Comparison of ENCODE assay signal across 8 mouse cellular contexts in the genomic region with DNA sequence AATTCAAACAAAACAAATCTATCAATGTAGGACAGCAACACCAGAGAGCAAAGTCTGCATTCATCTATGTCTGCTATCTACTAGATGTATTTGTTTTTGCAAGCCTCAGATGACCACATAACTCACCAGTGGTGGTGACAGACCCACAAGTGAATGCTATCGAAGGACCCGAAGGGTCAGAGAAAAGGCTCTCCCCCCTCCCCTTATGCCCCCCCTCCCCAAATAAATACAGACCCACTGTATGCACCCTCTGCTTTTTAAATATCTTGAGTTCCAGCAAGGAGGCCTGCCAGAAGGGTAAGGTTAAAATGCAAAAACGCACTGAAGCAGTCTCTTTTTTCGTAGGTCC. TPM values are rescaled to one million over a fixed set of nuclear protein-coding genes. Genes with fewer than 3 reads are reported as not detected.
DNase-seq lines count a peak whose midpoint lies in the region; ATAC-seq and TF ChIP-seq lines count a peak whose summit lies in the region.

No protein-coding gene starts in this region.

- H3K4me1 ChIP-seq in heart, embryonic 16.5 days (ENCODE audit: control insufficient read depth, insufficient read depth, low read length) = peaks cover 8% of the 10 kb centered on the region
- peaks cover 58% of the 10 kb centered on the region for H3K4me1 ChIP-seq in embryonic facial prominence, embryonic 13.5 days
- no peaks in the 10 kb centered on the region for H3K4me1 ChIP-seq in hindbrain, postnatal 0 days (ENCODE audit: insufficient read depth, low read length)
- peaks cover 31% of the 10 kb centered on the region for H3K4me1 ChIP-seq in midbrain, embryonic 16.5 days (ENCODE audit: control insufficient read depth, insufficient read depth, low read length)

- peaks cover under 1% of the 10 kb centered on the region for H3K27me3 ChIP-seq in heart, embryonic 16.5 days (ENCODE audit: control insufficient read depth, insufficient read depth, low read length)
- 0 out of 2 replicates have a peak, but pooled peaks cover under 1% of the 10 kb centered on the region for H3K27me3 ChIP-seq in embryonic facial prominence, embryonic 13.5 days
- no peaks in the 10 kb centered on the region for H3K27me3 ChIP-seq in hindbrain, postnatal 0 days (ENCODE audit: insufficient read depth, low read length)
- no peaks in the 10 kb centered on the region for H3K27me3 ChIP-seq in midbrain, embryonic 16.5 days (ENCODE audit: control insufficient read depth, insufficient read depth, low read depth, low read length)

- no peak for DNase-seq in heart, postnatal 4 days
- no peak for DNase-seq in hindbrain, postnatal 0 days (ENCODE audit: low spot score)
- DNase-seq in thymus, adult 18-20 months = no peak
- DNase-seq in testis, postnatal 14 days (ENCODE audit: low spot score) = no peak
- no peak for DNase-seq in c-Kit-positive CD71-positive TER-119-positive erythroid progenitor cells, embryonic 14.5 days (ENCODE audit: low spot score)

- H3K9me3 ChIP-seq in heart, embryonic 16.5 days (replicated peaks; ENCODE audit: control insufficient read depth, low read length) = no peaks in the 10 kb centered on the region
- no peaks in the 10 kb centered on the region for H3K9me3 ChIP-seq in embryonic facial prominence, embryonic 13.5 days
- H3K9me3 ChIP-seq in hindbrain, postnatal 0 days (ENCODE audit: low read length) = no peaks in the 10 kb centered on the region
- no peaks in the 10 kb centered on the region for H3K9me3 ChIP-seq in midbrain, embryonic 16.5 days (replicated peaks; ENCODE audit: control insufficient read depth, low read length, poor library complexity, severe bottlenecking)

- no peak overlapping the region for H3K27ac ChIP-seq in heart, embryonic 16.5 days (ENCODE audit: low read length)
- H3K27ac ChIP-seq in embryonic facial prominence, embryonic 13.5 days = peak overlapping the region; percentile 92
- H3K27ac ChIP-seq in hindbrain, postnatal 0 days = peak overlapping the region; percentile 80
- H3K27ac ChIP-seq in midbrain, embryonic 16.5 days (ENCODE audit: low read length) = peak overlapping the region; percentile 75

- H3K4me2 ChIP-seq in heart, embryonic 16.5 days (ENCODE audit: low read depth, low read length) = peak overlapping the region; percentile 96
- peak overlapping the region; percentile 93 for H3K4me2 ChIP-seq in embryonic facial prominence, embryonic 13.5 days
- peak overlapping the region; percentile 84 for H3K4me2 ChIP-seq in hindbrain, postnatal 0 days (ENCODE audit: low read depth, low read length)
- H3K4me2 ChIP-seq in midbrain, embryonic 16.5 days (ENCODE audit: low read length) = peak overlapping the region; percentile 82

- H3K9ac ChIP-seq in heart, embryonic 16.5 days (ENCODE audit: low read length) = no peak overlapping the region
- peak overlapping the region; percentile 89 for H3K9ac ChIP-seq in embryonic facial prominence, embryonic 13.5 days
- peak overlapping the region; percentile 64; the same call in 1 of the 2 replicates for H3K9ac ChIP-seq in hindbrain, postnatal 0 days (replicated peaks; ENCODE audit: low read length)
- peak overlapping the region; percentile 78 for H3K9ac ChIP-seq in midbrain, embryonic 16.5 days (ENCODE audit: low read depth, low read length)

- WGBS in heart, embryonic 16.5 days = 51% methylated on average over 4 of the region's 4 CpGs
- 9% methylated on average over 4 of the region's 4 CpGs for WGBS in embryonic facial prominence, embryonic 13.5 days
- WGBS in hindbrain, postnatal 0 days = 17% methylated on average over 4 of the region's 4 CpGs
- WGBS in midbrain, embryonic 16.5 days = 10% methylated on average over 4 of the region's 4 CpGs

- no peak for TF ChIP-seq CTCF in hindbrain, postnatal 0 days (IDR thresholded peaks at IDR 0.05; ENCODE audit: low read depth)

- H3K4me3 ChIP-seq in heart, embryonic 16.5 days (ENCODE audit: low read length) = peak overlapping the region; percentile 79
- H3K4me3 ChIP-seq in embryonic facial prominence, embryonic 13.5 days = peak overlapping the region; percentile 73
- peak overlapping the region; percentile 60 for H3K4me3 ChIP-seq in hindbrain, postnatal 0 days (ENCODE audit: low read length)
- H3K4me3 ChIP-seq in midbrain, embryonic 16.5 days (ENCODE audit: low read depth, low read length) = peak overlapping the region; percentile 57

- ATAC-seq in heart, embryonic 16.5 days (replicated peaks; ENCODE audit: extremely low read depth, insufficient read depth, low FRiP score) = no peak
- ATAC-seq in embryonic facial prominence, embryonic 13.5 days (ENCODE audit: insufficient number of reproducible peaks, insufficient read depth, low FRiP score, low TSS enrichment, low read depth) = no peak
- ATAC-seq in hindbrain, postnatal 0 days = no peak
- no peak for ATAC-seq in midbrain, embryonic 16.5 days

- H3K36me3 ChIP-seq in heart, embryonic 16.5 days (ENCODE audit: control insufficient read depth, insufficient read depth) = no peaks in the 10 kb centered on the region
- H3K36me3 ChIP-seq in embryonic facial prominence, embryonic 13.5 days = peaks cover 22% of the 10 kb centered on the region
- 0 out of 2 replicates have a peak, but pooled peaks cover 2% of the 10 kb centered on the region for H3K36me3 ChIP-seq in hindbrain, postnatal 0 days (ENCODE audit: insufficient read depth, low read length)
- H3K36me3 ChIP-seq in midbrain, embryonic 16.5 days (ENCODE audit: control insufficient read depth, insufficient read depth, low read length) = no peaks in the 10 kb centered on the region

RNA-seq across cellular contexts. Expression of gene Epha4, which starts 2.9 kb away (rescaled TPM):
- polyA plus RNA-seq in heart, embryonic 16.5 days (2015; fragmentation: Nextera tagmentation; extraction: Ambion mirVana) = 9.0 and 9.1 TPM in 2 replicates
- 10 to 100 TPM; 22.4 to 25.4 TPM for total RNA-seq in heart, postnatal 4 days (2021)
- polyA plus RNA-seq in embryonic facial prominence, embryonic 13.5 days (2015; fragmentation: Nextera tagmentation; extraction: Ambion mirVana) = 65.9 and 70.7 TPM in 2 replicates
- total RNA-seq in hindbrain, postnatal 0 days (2014; rRNA removed) = 88.1 and 107 TPM in 2 replicates
- 34.2 and 36.0 TPM in 2 replicates for polyA plus RNA-seq in hindbrain, postnatal 0 days (2015; fragmentation: Nextera tagmentation; extraction: Ambion mirVana)
- polyA plus RNA-seq in midbrain, embryonic 16.5 days (2015; fragmentation: Nextera tagmentation; extraction: Ambion mirVana) = 30.4 and 36.8 TPM in 2 replicates
